Mouse (Mus musculus): Measurements from ENCODE around the gene Cfap45.

DNA sequence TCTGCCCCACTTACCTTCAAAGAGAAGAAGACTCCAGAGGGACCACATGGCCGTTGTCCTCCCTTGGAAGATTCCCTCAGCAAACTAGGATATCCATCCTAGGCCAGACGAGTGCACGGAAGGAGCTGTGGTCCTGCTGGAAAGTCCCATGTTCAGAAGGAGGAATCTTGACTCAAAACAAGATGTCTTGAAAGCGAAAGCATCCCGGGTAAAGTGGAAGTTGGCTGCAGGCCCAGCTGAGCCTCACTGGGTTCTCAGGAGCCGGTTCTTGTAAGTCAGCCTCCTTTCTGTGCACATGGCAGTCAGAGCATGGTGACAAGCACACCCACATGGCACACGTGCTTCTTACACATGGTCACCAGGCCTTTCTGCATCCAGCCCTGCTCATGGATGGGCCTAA, 69.8 kb downstream of the Cfap45 start, which contains the start of gene Slamf8:
- TF ChIP-seq GATA1 (IDR thresholded peaks at IDR 0.05; ENCODE audit: low read length), result no peak
- no peak for TF ChIP-seq TAL1 (IDR thresholded peaks at IDR 0.05; ENCODE audit: low read length)
